Mouse (Mus musculus) C2C12 (cell line): ENCODE data around the gene Txk. TPM values are rescaled to one million over a fixed set of nuclear protein-coding genes. Genes with fewer than 3 reads are reported as not detected.

ENCODE experiments used
- H3K27me3 ChIP-seq: one replicate; pipeline ENCODE4 v1.6.1; 2011; ENCODE audit not compliant: control insufficient read depth, insufficient read depth, insufficient read length
- H3K36me3 ChIP-seq: one replicate; pipeline ENCODE4 v1.6.1; 2011; ENCODE audit not compliant: control insufficient read depth, insufficient read depth
- H3K4me3 ChIP-seq: one replicate; pipeline ENCODE4 v1.5.1; 2011; ENCODE audit warnings: mild to moderate bottlenecking, control low read depth; ENCODE audit not compliant: poor library complexity, insufficient read depth, severe bottlenecking
- H3K79me2 ChIP-seq: one replicate; pipeline ENCODE4 v1.6.1; 2011; ENCODE audit not compliant: control insufficient read depth, insufficient read depth
- H3K79me3 ChIP-seq: one replicate; pipeline ENCODE4 v1.6.1; 2011; ENCODE audit warnings: low read depth, control low read depth
- H3ac ChIP-seq: one replicate; pipeline ENCODE3; 2011; ENCODE audit warnings: low read depth; ENCODE audit not compliant: control insufficient read depth, insufficient read length
- CEBPB ChIP-seq: IDR thresholded peaks from one replicate; pipeline ENCODE4 v1.6.1; 2011; ENCODE audit warnings: low read depth, mild to moderate bottlenecking, control low read depth, moderate library complexity
- CTCF ChIP-seq: IDR thresholded peaks from one replicate; pipeline ENCODE4 v1.5.1; 2011; ENCODE audit not compliant: control insufficient read depth, insufficient read depth, insufficient read length
- FOSL1 ChIP-seq: IDR thresholded peaks from one replicate; pipeline ENCODE4 v1.8.0; 2011; ENCODE audit warnings: mild to moderate bottlenecking, low read length; ENCODE audit not compliant: poor library complexity, insufficient read depth, severe bottlenecking
- MAX ChIP-seq: IDR thresholded peaks from one replicate; pipeline ENCODE4 v1.6.1; 2011; ENCODE audit warnings: mild to moderate bottlenecking, control low read depth
- MYOD1 ChIP-seq: IDR thresholded peaks from one replicate; pipeline ENCODE4 v1.6.1; 2011; ENCODE audit warnings: low read depth; ENCODE audit not compliant: control insufficient read depth, insufficient read length
- MYOG ChIP-seq: IDR thresholded peaks from one replicate; pipeline ENCODE4 v1.6.1; 2011; ENCODE audit not compliant: control insufficient read depth, insufficient read length; ENCODE audit errors: extremely low read depth
- USF1 ChIP-seq: IDR thresholded peaks from one replicate; pipeline ENCODE4 v1.6.1; 2011; ENCODE audit warnings: low read depth, mild to moderate bottlenecking, control low read depth, moderate library complexity
- polyA plus RNA-seq: library from polyadenylated mRNA; unstranded; fragments of >200 nt; fragmentation: generic; extraction: Trizol; gene quantifications from one replicate; pipeline ENCODE4 v1.2.1, GENCODE M21; 2012; ENCODE audit warnings: missing spikeins

Gene Txk
- polyA plus RNA-seq, 1 experiment, result 0.04 TPM

- no peak for TF ChIP-seq FOSL1
- no peak for TF ChIP-seq MYOG
- no peak overlapping the region for H3ac ChIP-seq
Measured at GRCm38 (mm10) chr5:72689556-72689955, 63.0 kb downstream of the Txk start.

DNA sequence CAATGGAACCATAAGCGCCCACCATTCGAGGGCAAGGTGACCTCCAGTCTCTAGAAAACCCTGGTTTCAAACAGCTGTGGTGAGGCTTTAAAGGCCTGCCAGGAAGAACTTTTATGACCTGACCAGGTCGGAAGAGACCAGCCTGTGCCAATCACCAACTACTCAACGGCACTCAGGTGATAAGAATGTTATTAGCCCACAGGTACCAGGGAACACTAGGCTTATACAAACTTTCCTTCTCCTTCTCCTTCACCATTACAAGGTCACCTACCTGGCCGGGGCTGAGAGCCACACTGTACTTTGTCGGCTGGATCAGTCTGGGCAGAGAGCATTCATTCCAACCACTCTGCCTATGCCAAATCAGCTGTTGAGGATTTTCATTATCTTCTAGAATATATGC lies 71.1 kb downstream of the Txk start:
- Histone ChIP-seq H3K27me3 (no peaks in the 10 kb centered on the region), H3K4me3 (no peak overlapping the region), H3K79me3 (no peaks in the 10 kb centered on the region), H3K36me3 (no peaks in the 10 kb centered on the region), H3ac (no peak overlapping the region), H3K79me2 (no peaks in the 10 kb centered on the region)
- TF ChIP-seq CEBPB (no peak), FOSL1 (no peak), MAX (no peak), USF1 (no peak), MYOG (no peak), CTCF (no peak), MYOD1 (no peak)

More at GRCm38 (mm10) chr5:72689556-72689955, 63.0 kb downstream of the Txk start:
- no peak overlapping the region for H3K4me3 ChIP-seq
- no peaks in the 10 kb centered on the region for H3K79me2 ChIP-seq
- no peaks in the 10 kb centered on the region for H3K36me3 ChIP-seq
- no peaks in the 10 kb centered on the region for H3K79me3 ChIP-seq
- no peaks in the 10 kb centered on the region for H3K27me3 ChIP-seq

DNA sequence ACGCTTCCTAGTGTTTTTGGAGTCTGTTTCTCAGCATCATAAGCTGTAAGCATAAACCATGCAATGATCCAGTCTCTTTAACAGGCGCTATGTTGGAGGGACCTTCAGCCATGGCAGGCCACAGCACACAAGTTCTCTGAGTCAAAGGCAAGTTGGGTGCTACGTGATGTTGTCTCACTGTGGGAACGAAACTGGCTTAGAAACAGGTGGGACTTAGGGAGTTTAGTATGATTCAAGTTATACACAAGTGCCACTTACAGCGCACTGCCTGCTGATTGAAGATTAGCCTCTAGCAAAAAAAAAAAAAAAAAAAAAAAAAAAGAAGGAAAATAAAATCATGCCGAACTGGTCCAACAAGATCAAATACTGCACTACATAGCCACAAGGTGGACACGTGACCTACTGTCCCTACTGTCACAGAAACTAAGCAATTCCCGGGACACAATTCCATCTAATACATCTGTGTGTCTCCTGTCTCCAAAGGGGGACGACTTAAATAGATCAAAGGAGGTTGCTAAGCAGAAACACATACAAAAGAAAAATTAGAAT lies 77.5 kb downstream of the Txk start:
- Histone ChIP-seq H3K27me3 (no peaks in the 10 kb centered on the region), H3K79me3 (no peaks in the 10 kb centered on the region), H3ac (no peak overlapping the region), H3K4me3 (no peak overlapping the region), H3K79me2 (no peaks in the 10 kb centered on the region), H3K36me3 (no peaks in the 10 kb centered on the region)
- no peak for TF ChIP-seq CEBPB
- TF ChIP-seq MAX, result no peak
- no peak for TF ChIP-seq USF1
- no peak for TF ChIP-seq MYOG
- TF ChIP-seq FOSL1, result no peak
- TF ChIP-seq CTCF, result no peak
- no peak for TF ChIP-seq MYOD1

- Histone ChIP-seq H3K79me2 (no peaks in the 10 kb centered on the region), H3K79me3 (no peaks in the 10 kb centered on the region), H3K27me3 (no peaks in the 10 kb centered on the region), H3K36me3 (no peaks in the 10 kb centered on the region), H3ac (no peak overlapping the region), H3K4me3 (no peak overlapping the region)
- no peak for TF ChIP-seq MYOD1
- TF ChIP-seq FOSL1, result no peak
- no peak for TF ChIP-seq USF1
- no peak for TF ChIP-seq MAX
- no peak for TF ChIP-seq CTCF
- no peak for TF ChIP-seq MYOG
- no peak for TF ChIP-seq CEBPB
Measured at GRCm38 (mm10) chr5:72671017-72671699, 81.4 kb downstream of the Txk start.

GRCm38 (mm10) chr5:72668351-72668750 lies 84.2 kb downstream of the Txk start:
- no peaks in the 10 kb centered on the region for H3K36me3 ChIP-seq
- H3K79me3 ChIP-seq, result no peaks in the 10 kb centered on the region
- TF ChIP-seq CTCF, result no peak
- no peak for TF ChIP-seq MYOG
- TF ChIP-seq USF1, result no peak
- TF ChIP-seq CEBPB, result no peak
- no peak for TF ChIP-seq MAX
- TF ChIP-seq FOSL1, result no peak
- TF ChIP-seq MYOD1, result no peak
- H3K4me3 ChIP-seq, result no peak overlapping the region
- H3K27me3 ChIP-seq, result no peaks in the 10 kb centered on the region
- H3ac ChIP-seq, result no peak overlapping the region
- no peaks in the 10 kb centered on the region for H3K79me2 ChIP-seq

DNA sequence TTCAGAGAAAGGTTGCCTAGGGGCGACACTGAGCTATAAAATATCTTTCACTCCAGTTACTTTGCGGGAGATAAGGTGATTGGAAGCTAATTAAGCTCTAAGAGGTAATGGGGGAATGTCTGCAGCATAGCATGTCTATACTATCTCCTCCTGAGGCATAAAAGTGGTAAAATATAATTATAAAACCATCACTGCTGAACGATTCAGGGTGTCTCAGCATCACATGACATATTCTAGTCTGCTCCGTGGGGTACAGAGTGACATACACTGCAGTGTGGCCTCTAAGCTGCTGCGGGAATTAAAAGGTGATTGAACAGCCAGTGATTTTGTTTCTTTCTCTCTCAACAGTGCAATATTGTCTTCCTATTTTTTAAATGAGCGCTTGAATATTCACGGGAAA lies 86.1 kb downstream of the Txk start:
- Histone ChIP-seq H3K4me3 (no peak overlapping the region), H3ac (no peak overlapping the region), H3K79me3 (no peaks in the 10 kb centered on the region), H3K36me3 (no peaks in the 10 kb centered on the region), H3K79me2 (no peaks in the 10 kb centered on the region), H3K27me3 (no peaks in the 10 kb centered on the region)
- TF ChIP-seq CTCF (no peak), CEBPB (no peak), USF1 (no peak), MAX (no peak), MYOG (no peak), MYOD1 (no peak), FOSL1 (no peak)
